Mouse (Mus musculus) frontal cortex, adult 2 months (tissue): ENCODE data around the gene Ddx11. TPM values are rescaled to one million over a fixed set of nuclear protein-coding genes. Genes with fewer than 3 reads are reported as not detected.
A peak's percentile ranks its signal among the peaks of the same experiment; 100 is the strongest.

Source experiments
- DNase-seq, 2 experiments: peaks; one replicate each; pipeline ENCODE4 v3.0.0; 2022; ENCODE audit warnings: low spot score in 1 of 2; ENCODE audit errors: extremely low spot score in 1 of 2
- polyA plus RNA-seq: library from polyadenylated mRNA; depleted of rRNA; stranded (reverse); fragments of >200 nt; gene quantifications from 2 replicates; pipeline ENCODE4 v1.2.3, GENCODE M21; 2012; rRNA removed

The Ddx11 gene
- 2.5 and 3.6 TPM in 2 replicates for polyA plus RNA-seq

- DNase-seq, result peak; percentile 75 to 95
Observed at GRCm38 (mm10) chr17:66123066-66123815, at the start of gene Ddx11. TSS of gene Ddx11 (plus strand) at chr17:66123520.

- no peak for DNase-seq
Observed at GRCm38 (mm10) chr17:66073971-66074370, 49.3 kb upstream of the Ddx11 start.

GRCm38 (mm10) chr17:66075827-66076173 is 47.5 kb upstream of the Ddx11 start:
- DNase-seq, result peak in 1 of 2 experiments; percentile 15

GRCm38 (mm10) chr17:66076174-66076927 is 47.0 kb upstream of the Ddx11 start:
- peak in 1 of 2 experiments; percentile 55 for DNase-seq

GRCm38 (mm10) chr17:66076934-66077333 is 46.4 kb upstream of the Ddx11 start, which contains the start of gene Ankrd12:
TSS of gene Ankrd12 (minus strand) at chr17:66077089.
- peak; percentile 88 to 96 for DNase-seq

GRCm38 (mm10) chr17:66077437-66077850 is 45.9 kb upstream of the Ddx11 start:
- DNase-seq, result no peak

- no peak for DNase-seq
Observed at GRCm38 (mm10) chr17:66084486-66084885, 38.8 kb upstream of the Ddx11 start.

- DNase-seq, result no peak
Observed at GRCm38 (mm10) chr17:66085038-66085437, 38.3 kb upstream of the Ddx11 start.

- no peak for DNase-seq
Observed at GRCm38 (mm10) chr17:66090251-66090650, 33.1 kb upstream of the Ddx11 start.

- no peak for DNase-seq
Observed at GRCm38 (mm10) chr17:66091392-66091791, 31.9 kb upstream of the Ddx11 start.

GRCm38 (mm10) chr17:66092065-66092464 is 31.3 kb upstream of the Ddx11 start:
- DNase-seq, result no peak

- DNase-seq, result no peak
Observed at GRCm38 (mm10) chr17:66092664-66093063, 30.7 kb upstream of the Ddx11 start.

GRCm38 (mm10) chr17:66100566-66101379 is 22.5 kb upstream of the Ddx11 start:
- DNase-seq, result no peak

GRCm38 (mm10) chr17:66101380-66102330 is 21.7 kb upstream of the Ddx11 start, which contains the start of gene Ndufv2:
TSS of gene Ndufv2 (minus strand) at chr17:66101559.
- DNase-seq, result peak; percentile 79 to 90

- DNase-seq, result no peak
Observed at GRCm38 (mm10) chr17:66104076-66104475, 19.2 kb upstream of the Ddx11 start.

GRCm38 (mm10) chr17:66106601-66107267 is 16.6 kb upstream of the Ddx11 start:
- peak in 1 of 2 experiments; percentile 77 for DNase-seq

GRCm38 (mm10) chr17:66107466-66107865 is 15.9 kb upstream of the Ddx11 start:
- DNase-seq, result no peak

GRCm38 (mm10) chr17:66108198-66108597 is 15.1 kb upstream of the Ddx11 start:
- DNase-seq, result no peak

GRCm38 (mm10) chr17:66110746-66111145 is 12.6 kb upstream of the Ddx11 start:
- DNase-seq, result peak in 1 of 2 experiments; percentile 24
